Mouse (Mus musculus) c-Kit-negative CD71-positive TER-119-positive erythroid progenitor cells, embryonic 14.5 days (primary cell): ENCODE measurements at regions not wholly inside any gene's neighbourhood (a gene's known extent, or its start where the extent isn't known, plus 50 kb on each side); places are given as distances from the start of the nearest gene placed in this dataset.
A peak's percentile ranks its signal among the peaks of the same experiment; 100 is the strongest.

Experiments used
- DNase-seq: peaks from one replicate; pipeline ENCODE4 v3.0.0-alpha.2; 2013; ENCODE audit warnings: low read depth, low spot score

GRCm38 (mm10) chr7:115290801-115291417 lies 547.4 kb downstream of the Insc start:
- DNase-seq: no peak

GRCm38 (mm10) chr7:115294655-115295230 lies 551.2 kb downstream of the Insc start:
- no peak for DNase-seq

- no peak for DNase-seq
Measured at GRCm38 (mm10) chr7:115300241-115300640, 556.7 kb downstream of the Insc start.

GRCm38 (mm10) chr7:115308377-115308776 lies 564.9 kb downstream of the Insc start:
- no peak for DNase-seq

GRCm38 (mm10) chr7:115310400-115311225 lies 567.1 kb downstream of the Insc start:
- DNase-seq: no peak

- DNase-seq: no peak
Measured at GRCm38 (mm10) chr7:115319504-115319903, 576.0 kb downstream of the Insc start.

- no peak for DNase-seq
Measured at GRCm38 (mm10) chr7:115322989-115323388, 579.5 kb downstream of the Insc start.

GRCm38 (mm10) chr7:115328300-115328699 lies 584.8 kb downstream of the Insc start:
- DNase-seq: no peak

- no peak for DNase-seq
Measured at GRCm38 (mm10) chr7:115331698-115332097, 588.2 kb downstream of the Insc start.

GRCm38 (mm10) chr7:115333046-115333577 lies 589.6 kb downstream of the Insc start:
- no peak for DNase-seq

GRCm38 (mm10) chr7:115335051-115335450 lies 591.6 kb downstream of the Insc start:
- no peak for DNase-seq

GRCm38 (mm10) chr7:115340155-115340554 lies 596.7 kb downstream of the Insc start:
- no peak for DNase-seq

- no peak for DNase-seq
Measured at GRCm38 (mm10) chr7:115341007-115341406, 597.5 kb downstream of the Insc start.

GRCm38 (mm10) chr7:115345749-115346148 lies 602.3 kb downstream of the Insc start:
- no peak for DNase-seq

GRCm38 (mm10) chr7:115358711-115359110 lies 615.2 kb downstream of the Insc start:
- DNase-seq: no peak

- no peak for DNase-seq
Measured at GRCm38 (mm10) chr7:115360142-115360541, 616.6 kb downstream of the Insc start.

GRCm38 (mm10) chr7:115362117-115362516 lies 618.6 kb downstream of the Insc start:
- DNase-seq: no peak

GRCm38 (mm10) chr7:115366910-115367309 lies 623.4 kb downstream of the Insc start:
- peak; percentile 2 for DNase-seq

- no peak for DNase-seq
Measured at GRCm38 (mm10) chr7:115371143-115371542, 627.6 kb downstream of the Insc start.

GRCm38 (mm10) chr7:115372921-115373320 lies 629.4 kb downstream of the Insc start:
- no peak for DNase-seq

GRCm38 (mm10) chr7:115373781-115374533 lies 630.5 kb downstream of the Insc start:
- DNase-seq: no peak

- no peak for DNase-seq
Measured at GRCm38 (mm10) chr7:115376067-115376466, 632.6 kb downstream of the Insc start.
